In genomic region chr17:84675951-84676366, GRCm38 (mm10) we compare ENCODE assay signal across 8 mouse cellular contexts. TPM values are rescaled to one million over a fixed set of nuclear protein-coding genes. Genes with fewer than 3 reads are reported as not detected.
DNase-seq lines count a peak whose midpoint lies in the region; ATAC-seq and TF ChIP-seq lines count a peak whose summit lies in the region.

Abcg8 (plus strand) TSS chr17:84676302.

- peaks cover 4% of the 10 kb centered on the region; the same call in 1 of the 2 replicates for H3K4me1 ChIP-seq in forebrain, embryonic 14.5 days (ENCODE audit: control insufficient read depth, insufficient read depth, low read length)
- H3K4me1 ChIP-seq in intestine, postnatal 0 days (replicated peaks; ENCODE audit: control insufficient read depth, insufficient read depth, low read length) = peaks cover 14% of the 10 kb centered on the region

- WGBS in forebrain, embryonic 14.5 days = under 1% methylated on average over 24 of the region's 24 CpGs
- 5% methylated on average over 24 of the region's 24 CpGs for WGBS in intestine, postnatal 0 days

- peak; percentile 29 for DNase-seq in right cerebral cortex, postnatal 4 days
- DNase-seq in right cerebral cortex, postnatal 36 days (ENCODE audit: low spot score in 2 of 2) = no peak
- peak; percentile 43 for DNase-seq in forebrain, embryonic 14.5 days (ENCODE audit: low spot score)
- DNase-seq in lung, postnatal 14 days = peak; percentile 27
- DNase-seq in testis, postnatal 10 days (ENCODE audit: low spot score) = peak; percentile 59
- DNase-seq in cerebellum, adult 11 months = no peak
- no peak for DNase-seq in right cerebral cortex, postnatal 10 days (ENCODE audit: low spot score in 2 of 2)

- H3K27me3 ChIP-seq in forebrain, embryonic 14.5 days (replicated peaks; ENCODE audit: control insufficient read depth, insufficient read depth, low read length) = peaks cover 8% of the 10 kb centered on the region
- H3K27me3 ChIP-seq in intestine, postnatal 0 days (replicated peaks; ENCODE audit: control insufficient read depth, insufficient read depth, low read length) = no peaks in the 10 kb centered on the region

- H3K36me3 ChIP-seq in forebrain, embryonic 14.5 days (ENCODE audit: control insufficient read depth, insufficient read depth, low read length) = no peaks in the 10 kb centered on the region
- no peaks in the 10 kb centered on the region for H3K36me3 ChIP-seq in intestine, postnatal 0 days (ENCODE audit: control insufficient read depth, insufficient read depth)

- peak; percentile 60; the same call in 1 of the 2 replicates for ATAC-seq in forebrain, embryonic 14.5 days
- no peak for ATAC-seq in intestine, postnatal 0 days

- H3K4me3 ChIP-seq in forebrain, embryonic 14.5 days (ENCODE audit: low read depth, low read length) = peak within 1 kb of the TSS; percentile 25
- H3K4me3 ChIP-seq in intestine, postnatal 0 days (ENCODE audit: low read depth, low read length) = peak within 1 kb of the TSS; percentile 20

- H3K9me3 ChIP-seq in forebrain, embryonic 14.5 days (replicated peaks; ENCODE audit: control insufficient read depth, low read length) = no peaks in the 10 kb centered on the region
- no peaks in the 10 kb centered on the region for H3K9me3 ChIP-seq in intestine, postnatal 0 days (ENCODE audit: control insufficient read depth)

- peak within 1 kb of the TSS; percentile 50 for H3K9ac ChIP-seq in forebrain, embryonic 14.5 days (ENCODE audit: low read length)
- no peak within 1 kb of the TSS for H3K9ac ChIP-seq in intestine, postnatal 0 days (ENCODE audit: low read depth, low read length)

- H3K4me2 ChIP-seq in forebrain, embryonic 14.5 days (ENCODE audit: low read length) = peak within 1 kb of the TSS; percentile 62
- H3K4me2 ChIP-seq in intestine, postnatal 0 days (replicated peaks; ENCODE audit: low read depth) = peak within 1 kb of the TSS; percentile 56

- no peak for TF ChIP-seq CTCF in intestine, postnatal 0 days (IDR thresholded peaks at IDR 0.05; ENCODE audit: low read depth)

- H3K27ac ChIP-seq in forebrain, embryonic 14.5 days (ENCODE audit: low read depth, low read length) = no peak within 1 kb of the TSS
- no peak within 1 kb of the TSS for H3K27ac ChIP-seq in intestine, postnatal 0 days (ENCODE audit: low read depth, low read length)

RNA-seq across cellular contexts. Expression of gene Abcg8, which starts in this region (rescaled TPM):
- 0.05 TPM in 1 of 2 replicates, not detected in the other for polyA plus RNA-seq in forebrain, embryonic 14.5 days (2014; fragmentation: Nextera tagmentation; extraction: Ambion mirVana)
- polyA plus RNA-seq in intestine, postnatal 0 days (2015; fragmentation: Nextera tagmentation; extraction: Ambion mirVana) = 47.4 and 56.7 TPM in 2 replicates

Comparison
In these comparisons a context has a peak if more than half of its experiments do, and no peak if none do; other contexts are left out.
1. RNA of gene Abcg8 (polyA plus RNA-seq): 47.4 to 56.7 TPM in intestine, postnatal 0 days; 0.05 TPM in forebrain, embryonic 14.5 days; every median in the first group is over 10 times any median in the second.
2. DNase-seq: peak in right cerebral cortex, postnatal 4 days (single experiment), lung, postnatal 14 days (single experiment) and testis, postnatal 10 days (single experiment); none in right cerebral cortex, postnatal 36 days (0 of 2), cerebellum, adult 11 months (single experiment) and right cerebral cortex, postnatal 10 days (0 of 2).
3. Peak in DNase-seq, ATAC-seq, H3K4me3 ChIP-seq, H3K9ac ChIP-seq and H3K4me2 ChIP-seq in forebrain, embryonic 14.5 days; RNA of the gene not detected or under 1 TPM.